8 mouse cellular contexts compared by ENCODE assay signal in genomic region chr19:47463636-47464303, GRCm38 (mm10). TPM values are rescaled to one million over a fixed set of nuclear protein-coding genes. Genes with fewer than 3 reads are reported as not detected.
DNase-seq lines count a peak whose midpoint lies in the region.

No protein-coding gene starts in this region.

- peak; percentile 83 for DNase-seq in Muller cell, postnatal 12 days (ENCODE audit: inconsistent ontology term)
- DNase-seq in c-Kit-positive CD71-positive TER-119-positive erythroid progenitor cells, embryonic 14.5 days (ENCODE audit: low spot score), result peak; percentile 65
- peak; percentile 60 for DNase-seq in forelimb bud, embryonic 11.5 days (ENCODE audit: low read depth, low spot score)
- DNase-seq in heart, postnatal 4 days, result peak; percentile 91
- peak; percentile 31 to 64 for DNase-seq in layer of hippocampus, adult 8-10 months (ENCODE audit: low spot score in 2 of 2)
- peak; percentile 91 for DNase-seq in lung, postnatal 10 days
- DNase-seq in ovary, postnatal 36 days (ENCODE audit: low spot score), result peak; percentile 82
- peak; percentile 59 to 84 for DNase-seq in urinary bladder, adult 18-20 months (ENCODE audit: low spot score in 2 of 2)

RNA-seq across cellular contexts. Expression of gene Sh3pxd2a, which starts 0.4 kb away (rescaled TPM):
- total RNA-seq in heart, postnatal 4 days (2021), result 10 to 100 TPM; 91.0 to 95.1 TPM
- 10 to 100 TPM; 31.8 to 34.5 (median 32.9) TPM for total RNA-seq in layer of hippocampus, adult 8-10 months (2022)

Comparison
In these comparisons a context has a peak if more than half of its experiments do, and no peak if none do; other contexts are left out.
1. Peak in every context shown above with its lines: DNase-seq.